Mouse (Mus musculus): Measurements from ENCODE around the gene Hs3st3b1.

Gene Hs3st3b1

DNA sequence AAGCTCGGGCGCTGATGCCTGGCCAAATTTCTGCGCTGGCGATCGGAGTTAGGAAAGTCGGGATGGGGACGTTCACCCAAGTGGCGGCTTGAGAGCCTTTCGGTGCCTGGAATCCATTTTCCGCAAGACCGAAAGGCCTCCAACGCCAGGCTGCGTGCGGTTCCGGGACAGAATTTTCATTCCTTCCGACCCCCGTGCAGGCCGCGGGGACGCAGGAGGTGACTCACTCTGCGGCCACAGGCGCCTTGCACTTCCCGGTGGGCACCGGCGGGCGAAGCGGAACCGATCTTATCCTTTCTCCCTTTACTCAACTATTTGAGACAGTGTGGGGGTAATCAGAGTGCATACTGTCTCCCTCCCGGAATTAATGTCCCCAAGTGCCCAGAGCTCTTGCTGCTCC lies 1.3 kb upstream of the Hs3st3b1 start:
- DNase-seq (ENCODE audit: low spot score): no peak

DNA sequence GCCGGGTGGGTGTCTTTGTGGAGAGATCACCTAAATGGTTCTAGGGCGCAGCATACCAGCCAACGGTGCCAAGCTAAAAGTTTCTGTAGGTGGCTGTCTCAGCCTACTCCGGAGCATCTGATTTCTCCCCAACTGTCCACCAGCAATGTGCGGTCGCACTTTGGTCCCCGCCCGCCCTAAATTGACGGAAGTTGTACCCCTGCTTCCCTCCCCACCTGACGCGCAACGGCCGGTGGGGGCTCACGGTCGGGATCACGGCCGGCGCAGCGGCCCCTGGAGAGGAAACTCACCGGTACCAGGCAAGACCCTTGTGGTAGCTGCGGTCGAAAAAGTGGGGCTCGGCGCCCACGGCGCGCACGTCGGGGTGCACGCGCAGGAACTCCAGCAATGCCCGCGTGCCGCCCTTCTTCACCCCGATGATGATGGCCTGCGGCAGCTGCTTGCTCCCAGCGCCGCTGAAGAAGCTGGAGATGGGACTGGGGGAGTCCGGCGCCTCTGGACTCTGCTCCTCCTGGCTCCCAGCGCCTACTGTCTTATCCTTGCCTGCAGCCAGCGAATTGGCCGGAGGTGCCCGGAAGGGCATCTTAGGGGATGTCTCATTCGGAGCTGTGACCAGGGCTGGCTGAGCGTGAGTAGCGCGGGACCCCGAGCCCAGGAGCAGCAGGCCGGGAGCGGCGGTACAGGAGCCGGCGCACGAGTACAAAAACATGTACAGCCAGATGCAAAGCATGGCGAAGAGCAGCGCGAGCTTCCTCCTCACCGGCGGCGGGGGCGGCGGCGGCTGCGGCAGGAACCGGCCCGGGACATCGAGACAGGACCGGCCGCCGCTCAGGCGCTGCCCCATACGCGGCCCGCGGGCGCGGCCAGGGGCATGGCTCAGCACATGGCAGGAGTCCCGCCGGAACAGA lies 792 bp downstream of the Hs3st3b1 start:
- DNase-seq (ENCODE audit: low spot score): no peak

DNA sequence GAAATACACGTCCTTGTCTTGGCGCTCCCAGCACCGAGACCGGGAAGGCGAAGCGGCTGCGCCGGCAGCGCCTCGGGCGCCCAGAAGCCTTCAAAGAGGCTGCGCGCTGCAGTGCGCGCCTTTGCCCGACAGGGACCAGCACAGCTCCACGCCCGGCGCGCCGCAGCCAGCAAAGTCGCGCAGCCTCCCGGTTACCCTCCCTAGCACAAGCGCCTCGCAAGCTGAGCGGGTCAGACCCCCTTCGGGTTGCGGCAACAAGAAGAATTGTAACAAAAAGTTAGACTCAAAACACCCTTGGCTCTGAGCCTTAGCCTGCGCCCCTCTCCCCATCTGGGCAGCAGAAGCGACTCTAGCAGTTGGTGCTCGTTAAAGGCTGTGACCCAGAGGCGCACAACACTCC lies 1.6 kb downstream of the Hs3st3b1 start:
- peak; percentile 24 for DNase-seq (ENCODE audit: low spot score)

DNA sequence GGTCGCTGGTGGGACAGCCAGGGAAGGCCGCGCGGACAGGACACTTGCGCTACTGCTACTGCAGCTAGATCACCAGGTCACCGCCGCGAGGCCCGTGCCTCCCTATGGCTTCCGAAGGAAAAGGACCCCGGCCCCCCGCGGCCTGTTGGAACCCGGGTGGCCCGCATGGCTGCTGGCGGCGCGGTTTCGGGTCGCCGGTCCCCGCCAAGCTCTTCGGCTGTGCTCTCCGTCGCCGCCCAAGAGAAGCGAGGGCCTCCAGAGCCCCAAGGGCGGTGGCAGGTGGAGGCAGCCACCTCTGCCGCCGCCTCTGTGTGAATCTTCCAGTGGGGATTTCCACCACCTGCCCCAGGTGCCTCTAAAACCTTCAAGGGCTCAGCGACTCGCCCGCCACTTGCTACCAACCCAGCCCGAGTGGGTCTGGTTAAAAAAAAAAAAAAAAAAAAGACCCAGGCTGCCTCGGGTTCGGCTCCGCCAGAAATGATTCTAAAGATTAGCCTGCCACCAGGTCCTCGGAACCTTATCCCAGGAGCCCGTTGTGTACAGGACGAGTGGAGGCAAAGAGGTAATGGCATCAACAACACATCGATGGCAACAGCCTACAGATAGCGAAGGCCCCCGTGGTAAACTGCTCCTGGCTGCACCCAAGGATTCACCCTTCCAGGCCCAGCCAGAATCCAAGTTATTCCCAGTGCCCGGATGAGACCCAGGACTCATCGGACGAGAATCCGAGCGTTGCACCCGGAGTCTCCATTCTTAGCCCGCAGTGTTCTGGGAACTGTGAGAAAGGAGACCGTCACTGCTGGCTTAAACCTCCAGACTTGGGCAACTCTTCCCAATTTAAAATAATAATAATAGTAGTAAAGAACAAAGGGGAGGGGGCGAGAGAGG lies 2.6 kb downstream of the Hs3st3b1 start:
- no peak for DNase-seq (ENCODE audit: low spot score)

DNA sequence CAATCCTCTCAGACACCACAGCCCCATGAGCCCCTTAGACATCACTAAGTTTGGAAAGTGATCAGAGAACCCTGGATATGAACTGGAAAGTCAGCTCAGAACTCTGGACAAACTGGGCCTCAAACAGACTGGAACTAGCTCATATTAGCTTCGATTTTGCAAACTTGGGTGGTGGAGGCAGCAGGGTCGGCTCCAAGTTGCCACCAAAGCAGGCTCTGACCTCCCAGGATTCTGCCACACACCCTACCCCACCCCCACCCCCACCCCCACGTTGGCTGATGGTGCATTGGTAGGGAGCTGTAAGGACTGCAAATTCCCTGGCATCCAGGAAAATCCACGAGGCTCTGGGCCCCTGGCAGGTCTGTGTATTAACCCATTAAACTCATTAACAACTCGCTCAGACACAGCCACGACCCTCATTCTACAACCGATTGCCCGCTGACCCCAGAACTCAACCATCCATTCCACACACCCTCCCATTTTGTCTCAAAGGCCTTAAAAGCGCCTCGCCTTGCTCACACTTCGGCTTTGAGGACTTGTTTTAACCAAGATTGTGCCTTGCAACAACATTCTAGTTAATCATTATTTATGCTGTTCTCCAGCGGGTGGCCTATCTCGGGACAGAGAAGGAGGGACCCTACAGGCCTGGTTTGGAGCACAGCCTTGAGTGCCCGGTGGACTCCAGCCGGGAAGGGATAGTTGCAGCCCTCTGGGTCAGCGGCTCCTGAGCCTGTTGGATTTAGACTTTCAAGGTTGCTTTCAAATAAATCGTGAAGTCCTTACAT lies 3.6 kb downstream of the Hs3st3b1 start:
- DNase-seq (ENCODE audit: low spot score): no peak

DNA sequence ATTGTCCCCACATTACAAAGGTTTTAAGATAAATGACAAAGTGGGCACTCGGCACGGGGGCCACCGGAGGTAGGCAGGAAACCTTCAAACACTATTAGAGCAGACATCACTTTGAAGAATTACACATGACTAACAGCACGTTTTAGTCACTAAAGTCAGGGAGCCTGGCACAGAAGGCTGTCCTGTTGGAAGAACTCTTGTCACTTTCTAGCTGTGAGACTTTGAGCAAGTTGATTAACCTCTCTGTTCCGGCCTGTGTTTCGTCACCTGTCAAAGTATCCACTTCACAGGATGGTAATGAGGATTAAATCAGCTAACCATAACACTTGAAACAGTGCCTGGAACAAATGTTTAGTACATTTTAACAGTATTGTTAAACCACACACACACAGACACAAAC lies 4.5 kb downstream of the Hs3st3b1 start:
- DNase-seq (ENCODE audit: low spot score): no peak

DNA sequence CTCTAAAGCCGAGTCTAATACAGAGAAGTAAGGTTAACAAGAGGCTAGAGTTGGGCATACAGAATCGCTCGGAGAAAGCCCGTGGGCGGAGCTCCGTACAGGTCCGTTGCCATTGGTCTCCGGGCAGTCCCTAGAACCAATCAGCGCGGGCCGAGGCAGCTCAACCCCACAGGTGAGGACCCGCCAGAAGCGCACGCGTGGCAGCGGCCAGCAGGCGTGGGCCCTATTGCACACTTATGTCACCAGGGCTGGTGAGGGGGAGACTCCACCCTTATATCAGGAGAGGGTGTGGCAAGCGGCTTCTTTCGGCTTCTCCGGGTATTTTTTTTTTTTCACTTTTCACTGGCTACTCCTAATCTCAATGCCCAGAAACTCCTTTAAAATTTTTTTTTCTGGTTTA lies 7.7 kb downstream of the Hs3st3b1 start:
- peak; percentile 23 for DNase-seq (ENCODE audit: low spot score)

DNA sequence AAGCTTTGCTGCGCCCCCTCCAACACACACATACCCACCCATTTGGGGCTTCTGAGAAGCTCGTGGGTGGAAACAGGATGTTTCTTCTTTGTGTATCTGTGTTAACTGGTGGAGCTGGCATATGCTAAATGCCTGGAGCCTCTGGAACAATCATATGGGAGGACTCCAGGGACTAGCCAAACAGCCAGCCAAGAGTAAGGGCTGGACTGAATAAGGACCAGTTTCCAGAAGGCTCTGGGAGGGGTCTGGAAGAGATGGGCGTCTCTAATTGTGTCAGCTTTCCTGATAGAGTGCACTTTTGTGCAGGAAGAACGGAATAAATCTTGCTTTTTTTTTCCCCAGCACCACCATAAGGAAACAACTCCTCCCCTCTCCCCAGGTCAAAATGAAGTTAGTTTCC lies 8.2 kb downstream of the Hs3st3b1 start:
- no peak for DNase-seq (ENCODE audit: low spot score)

DNA sequence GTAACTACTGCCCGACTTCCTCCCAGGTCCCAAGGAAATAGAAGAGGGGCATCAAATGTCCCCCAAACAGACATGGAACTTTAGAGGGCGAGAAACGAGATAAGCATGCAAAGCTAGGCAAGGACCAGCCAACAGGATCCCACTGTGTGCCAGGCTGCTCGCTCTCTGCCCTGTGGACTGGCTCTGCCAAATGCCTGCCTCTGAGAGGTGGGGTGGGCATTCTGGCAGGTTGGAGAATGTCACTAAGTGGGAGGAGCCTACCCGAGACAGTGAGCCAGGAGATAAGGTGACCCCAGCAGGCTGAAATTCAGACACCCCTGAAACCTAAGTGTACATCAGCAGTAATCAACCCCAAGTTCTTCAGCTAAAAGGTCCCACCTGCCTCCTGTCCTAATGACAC lies 11.1 kb downstream of the Hs3st3b1 start:
- no peak for DNase-seq (ENCODE audit: low spot score)

DNA sequence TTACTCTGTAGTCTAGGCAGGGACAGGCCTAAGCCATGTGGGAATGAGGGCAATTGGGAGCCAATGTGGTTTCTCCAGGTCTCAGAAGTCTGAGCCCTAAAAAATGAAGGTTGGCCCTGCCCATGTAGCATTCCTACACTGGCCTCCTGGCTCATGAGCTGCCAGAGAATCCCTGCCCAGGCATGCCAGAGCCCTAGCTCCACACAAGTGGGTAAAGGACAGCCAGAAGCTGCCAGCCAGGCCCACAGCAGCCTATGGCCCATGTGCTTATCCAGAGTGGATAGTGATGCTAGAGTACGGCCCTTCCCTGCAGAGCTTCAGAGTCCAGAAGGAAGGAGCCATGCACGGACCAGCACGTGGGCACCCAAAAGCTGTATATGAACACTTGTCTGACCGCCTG lies 12.1 kb downstream of the Hs3st3b1 start:
- DNase-seq (ENCODE audit: low spot score): no peak

DNA sequence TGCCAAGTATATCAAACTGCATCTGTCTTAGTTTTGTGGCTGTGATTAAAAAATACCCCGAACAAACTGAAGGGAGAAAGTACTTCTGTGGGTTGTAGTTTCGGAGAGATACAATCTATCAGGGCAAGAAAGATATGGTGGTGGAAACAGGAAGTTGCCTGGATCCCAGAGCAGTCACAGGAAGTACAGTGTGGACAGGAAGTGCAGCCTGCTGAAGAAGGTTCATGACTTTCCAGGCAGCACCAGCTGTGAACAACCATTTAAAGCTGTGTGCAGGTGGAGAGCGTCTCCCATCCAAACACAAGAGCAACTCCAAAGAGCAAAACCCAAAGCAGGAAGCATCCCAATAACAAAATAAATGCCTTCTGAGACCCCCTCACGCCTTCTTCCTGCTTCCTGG lies 13.6 kb downstream of the Hs3st3b1 start:
- DNase-seq (ENCODE audit: low spot score): no peak

DNA sequence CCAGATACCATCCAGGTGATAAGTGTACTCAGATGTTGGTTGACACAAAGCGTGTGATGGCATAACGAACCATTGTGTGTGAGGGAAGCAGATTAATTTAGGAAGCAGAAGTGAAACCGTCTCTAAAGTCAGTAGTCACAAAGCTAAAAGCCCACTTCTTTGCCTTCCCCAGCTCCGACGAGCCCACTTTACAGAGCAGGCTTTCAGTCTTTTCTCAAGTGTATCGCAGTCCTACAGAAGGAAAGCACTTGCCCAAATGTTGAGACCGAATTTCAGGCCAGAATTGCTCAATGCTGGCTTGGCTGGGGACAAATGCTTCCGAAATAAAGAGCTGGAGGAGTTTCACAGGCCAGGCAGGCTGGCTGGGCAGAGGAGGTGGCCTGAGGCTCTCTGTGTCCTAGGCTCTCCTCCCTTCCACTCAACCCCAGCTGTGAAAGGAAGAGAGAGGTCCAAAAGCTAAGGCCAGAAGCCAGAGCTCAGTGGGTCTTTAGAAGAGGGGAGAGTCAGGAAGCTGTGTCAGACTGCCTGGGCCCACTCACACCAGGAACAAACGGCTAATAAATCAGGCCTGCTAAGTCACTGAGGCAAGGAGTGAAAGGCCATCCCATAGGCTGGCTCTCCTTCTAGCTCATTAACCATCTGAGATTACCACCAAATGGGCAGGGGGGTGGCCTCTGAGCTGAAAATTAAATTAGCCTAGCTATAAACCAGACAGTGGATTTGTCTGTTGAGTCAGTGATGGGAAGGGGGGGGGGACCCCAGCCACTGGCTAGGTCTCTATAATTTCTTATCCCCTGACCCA lies 15.3 kb downstream of the Hs3st3b1 start:
- no peak for DNase-seq (ENCODE audit: low spot score)

DNA sequence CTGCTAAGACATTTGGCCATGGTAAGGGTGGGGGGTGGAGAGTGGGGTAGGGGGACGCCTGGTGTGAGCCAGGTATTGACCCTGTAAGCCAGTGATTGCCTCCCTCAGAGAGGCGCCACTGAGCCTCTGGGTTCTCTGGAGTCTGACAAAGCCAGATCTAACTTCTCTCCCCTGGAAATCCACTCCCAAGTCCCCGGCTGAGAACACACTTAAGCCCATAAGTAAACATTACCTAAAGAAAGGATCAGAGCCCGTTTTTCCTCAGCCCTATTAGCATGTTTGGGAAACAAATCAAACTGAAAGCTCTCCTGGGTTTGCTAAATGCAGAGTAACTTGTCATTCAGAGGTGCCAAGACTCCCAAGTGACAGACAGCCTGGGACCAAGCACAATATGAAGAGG lies 17.3 kb downstream of the Hs3st3b1 start:
- no peak for DNase-seq (ENCODE audit: low spot score)

DNA sequence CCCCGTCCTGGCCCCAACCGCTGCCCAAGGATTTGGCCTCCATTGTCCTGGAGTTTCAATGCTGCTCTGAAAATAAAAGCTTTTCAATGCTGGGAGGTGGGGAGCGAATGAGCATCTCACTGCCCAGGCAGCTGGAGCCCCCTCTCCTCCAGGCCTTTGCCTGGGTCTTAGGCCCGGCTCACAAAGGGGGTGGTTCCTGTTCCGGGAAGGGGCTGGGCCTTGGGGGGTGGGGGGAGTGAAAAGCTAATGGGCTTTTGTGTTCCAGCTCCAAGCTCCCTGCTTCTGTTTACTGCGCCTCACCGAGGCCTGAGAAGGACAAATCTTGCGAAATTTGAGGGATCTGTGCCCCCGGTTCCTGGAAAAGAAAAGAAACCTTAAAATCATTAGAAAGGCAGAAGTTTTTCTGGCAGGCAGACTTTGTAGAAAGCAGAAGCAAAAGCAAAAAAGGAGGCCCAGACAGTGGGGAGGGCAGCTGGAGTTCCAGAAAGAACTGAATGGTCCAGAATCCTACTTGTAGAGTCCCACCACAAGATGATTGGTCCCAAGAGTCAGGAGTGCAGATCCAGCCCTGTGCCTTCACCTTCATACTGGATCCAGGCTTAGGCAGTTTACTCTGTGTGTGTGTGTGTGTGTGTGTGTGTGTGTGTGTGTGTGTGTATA lies 23.5 kb downstream of the Hs3st3b1 start:
- no peak for DNase-seq (ENCODE audit: low spot score)

DNA sequence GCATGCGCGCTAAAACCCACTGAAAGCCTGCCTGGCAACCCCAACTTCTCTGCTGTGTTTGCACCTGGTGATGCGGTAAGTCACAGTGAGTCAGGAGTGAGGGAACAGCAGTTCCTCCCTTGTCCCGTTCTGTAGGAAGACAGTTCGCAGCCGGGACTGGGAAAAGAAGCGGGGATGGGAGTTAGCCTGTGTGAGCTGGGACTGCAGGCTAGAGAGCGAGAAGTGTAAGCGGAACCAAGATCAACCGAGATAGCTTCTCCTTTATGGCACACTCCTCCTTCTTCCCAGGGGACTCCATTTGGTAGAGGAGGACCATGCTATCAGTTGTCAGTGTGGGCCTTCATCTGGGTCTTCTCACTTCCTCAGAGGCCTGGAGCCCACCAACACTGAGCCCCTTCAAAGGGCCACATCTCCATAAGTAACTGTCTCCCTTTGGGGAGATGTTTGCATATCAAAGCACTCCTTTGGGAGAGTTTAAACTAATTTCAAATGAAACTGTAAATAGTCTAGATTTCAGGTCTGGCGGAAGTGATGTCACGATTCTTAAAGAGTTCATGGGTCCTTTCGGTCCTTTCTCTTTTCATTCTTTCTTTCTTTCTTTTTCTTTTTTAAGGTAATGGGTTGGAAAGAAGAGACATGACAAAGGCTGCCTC lies 24.1 kb downstream of the Hs3st3b1 start:
- no peak for DNase-seq (ENCODE audit: low spot score)

DNA sequence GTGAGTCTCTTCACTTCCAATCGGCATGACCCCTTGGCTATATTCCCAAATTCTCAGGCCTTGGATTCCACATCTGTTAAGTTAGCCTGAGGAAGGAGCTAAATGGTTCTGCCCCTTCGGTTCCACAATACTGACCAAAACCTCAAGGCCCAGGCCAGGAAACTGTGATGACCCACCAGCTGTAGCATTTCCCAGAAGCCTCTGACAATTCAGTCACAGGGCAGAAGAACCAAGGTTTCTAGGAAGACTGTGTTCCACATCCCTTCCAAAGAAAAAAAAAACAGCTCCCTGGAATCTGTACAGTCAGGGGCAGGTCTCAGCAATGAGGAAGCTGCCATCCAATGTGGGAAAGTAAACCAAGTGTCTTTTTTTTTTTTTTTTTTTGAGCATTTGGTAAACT lies 25.1 kb downstream of the Hs3st3b1 start:
- no peak for DNase-seq (ENCODE audit: low spot score)

DNA sequence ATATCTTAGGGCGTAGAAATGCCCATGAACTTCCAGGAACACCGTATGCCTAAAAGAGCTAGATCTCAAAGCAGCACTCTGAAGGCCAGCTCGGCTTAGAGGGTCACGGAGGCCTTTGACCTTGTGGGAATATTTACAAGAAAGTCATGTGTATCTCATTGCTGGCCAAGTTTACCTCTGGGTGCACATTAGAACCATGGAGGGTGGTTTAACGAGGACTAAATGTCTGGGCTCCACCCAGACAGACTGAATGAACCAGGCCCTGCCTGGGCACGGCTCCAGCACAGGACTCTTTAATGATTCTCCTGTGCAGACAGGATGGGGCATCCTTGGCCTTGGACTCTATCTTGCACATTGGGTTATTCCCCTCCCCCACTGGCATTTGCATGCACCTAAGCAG lies 27.9 kb downstream of the Hs3st3b1 start:
- DNase-seq (ENCODE audit: low spot score): no peak

DNA sequence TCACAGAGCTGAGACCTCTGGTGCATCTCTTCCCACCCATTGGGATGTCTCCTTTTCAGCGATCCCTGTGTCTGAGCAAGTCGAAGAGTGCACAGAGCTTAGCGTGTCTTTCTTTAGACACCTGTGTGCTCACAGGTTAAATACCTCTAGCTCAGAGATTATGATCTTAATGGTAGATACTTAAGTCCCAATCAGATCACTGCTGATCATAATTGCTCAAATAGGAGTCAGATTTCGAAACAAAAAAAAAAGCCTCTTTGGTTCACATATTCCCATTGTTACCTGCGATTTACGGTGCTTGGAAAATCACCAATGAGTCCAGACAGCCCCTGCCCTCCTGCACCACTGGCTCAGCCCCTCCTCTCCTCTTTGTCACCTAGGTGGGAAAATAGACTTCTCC lies 28.5 kb downstream of the Hs3st3b1 start:
- DNase-seq (ENCODE audit: low spot score): no peak

DNA sequence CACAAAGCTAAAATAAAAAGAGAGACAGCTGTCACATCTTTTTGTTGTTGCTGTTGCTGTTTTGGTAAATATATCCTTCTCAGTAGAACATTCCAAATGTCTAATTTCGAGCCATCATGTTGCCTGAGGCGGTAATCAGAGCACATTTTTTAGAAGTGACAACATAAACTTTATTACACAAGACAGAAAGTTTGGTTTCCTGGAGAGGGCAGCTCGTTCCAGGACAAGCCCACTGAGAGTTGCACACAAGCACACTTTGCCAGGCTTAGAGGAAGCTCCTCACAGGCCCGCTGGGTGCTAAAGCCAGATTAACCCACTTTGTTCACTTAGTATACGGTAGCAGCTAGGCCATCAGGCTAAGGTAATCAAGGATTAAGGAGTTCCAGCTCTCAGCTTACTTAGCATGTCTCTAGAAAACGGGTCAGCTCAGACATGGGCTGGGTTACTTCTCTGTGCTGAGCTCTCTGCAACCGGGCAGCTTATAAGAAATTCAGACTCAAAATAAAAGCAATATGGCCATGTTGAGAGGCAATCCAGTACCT lies 30.5 kb downstream of the Hs3st3b1 start:
- DNase-seq (ENCODE audit: low spot score): no peak

DNA sequence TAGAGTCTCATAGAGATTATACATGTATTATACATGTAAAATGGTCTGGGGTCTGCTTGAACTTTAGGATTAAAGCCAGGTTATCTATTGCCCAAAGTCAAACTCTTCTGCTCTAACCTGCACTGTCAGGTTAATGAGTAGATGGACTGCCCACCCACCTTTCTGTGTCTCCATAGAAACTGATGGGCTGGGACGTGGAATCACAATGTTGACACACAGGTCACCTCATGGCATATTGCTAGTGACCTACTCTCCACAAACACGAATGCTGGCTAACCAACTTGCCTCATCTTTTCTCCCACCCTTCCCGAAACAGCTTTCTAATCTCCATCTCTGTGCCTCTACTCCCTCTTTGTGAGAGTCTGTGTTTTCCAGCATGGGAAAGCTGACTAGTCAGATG lies 38.7 kb downstream of the Hs3st3b1 start:
- DNase-seq (ENCODE audit: low spot score): no peak

Measured in c-Kit-positive CD71-positive TER-119-positive erythroid progenitor cells, embryonic 14.5 days (primary cell).